Mouse (Mus musculus) hindbrain, postnatal 0 days (tissue): ENCODE measurements around the gene Gm21970. TPM values are rescaled to one million over a fixed set of nuclear protein-coding genes. Genes with fewer than 3 reads are reported as not detected.

Experiments
- ATAC-seq: fragments of 200-750 bp; cut with Nextera tagmentation; 2 replicates; pipeline ENCODE4 v1.8.0; 2017; ENCODE audit warnings: mild to moderate bottlenecking, moderate TSS enrichment, moderate library complexity
- DNase-seq: peaks from one replicate; pipeline ENCODE4 v3.0.0-alpha.2; 2015; ENCODE audit warnings: low spot score
- H3K27ac ChIP-seq: fragments of 300-500 bp; sonication (generic); 2 replicates; pipeline ENCODE4 v1.5.1; 2014; ENCODE audit warnings: mild to moderate bottlenecking
- H3K27me3 ChIP-seq: fragments of 300-500 bp; sonication (generic); 2 replicates; pipeline ENCODE4 v1.6.1; 2014; ENCODE audit warnings: low read length, mixed read lengths; ENCODE audit not compliant: insufficient read depth
- H3K36me3 ChIP-seq: fragments of 300-500 bp; sonication (generic); 2 replicates; pipeline ENCODE4 v1.6.1; 2014; ENCODE audit warnings: low read length, mixed read lengths; ENCODE audit not compliant: insufficient read depth
- H3K4me1 ChIP-seq: fragments of 300-500 bp; sonication (generic); 2 replicates; pipeline ENCODE4 v1.6.1; 2014; ENCODE audit warnings: antibody characterized with exemption, low read length, mixed read lengths; ENCODE audit not compliant: insufficient read depth
- H3K4me2 ChIP-seq: fragments of 300-500 bp; sonication (generic); 2 replicates; pipeline ENCODE4 v1.6.1; 2014; ENCODE audit warnings: low read depth, mild to moderate bottlenecking, low read length, moderate library complexity, mixed read lengths
- H3K4me3 ChIP-seq: fragments of 300-500 bp; sonication (generic); 2 replicates; pipeline ENCODE4 v1.5.1; 2014; ENCODE audit warnings: low read length
- H3K9ac ChIP-seq: fragments of 300-500 bp; sonication (generic); replicated peaks from 2 replicates; pipeline ENCODE4 v1.6.1; 2014; ENCODE audit warnings: mild to moderate bottlenecking, low read length, moderate library complexity, mixed read lengths
- H3K9me3 ChIP-seq: fragments of 300-500 bp; sonication (generic); 2 replicates; pipeline ENCODE4 v1.6.1; 2016; ENCODE audit warnings: low read length, mixed read lengths
- CTCF ChIP-seq: IDR thresholded peaks from 2 replicates; pipeline ENCODE4 v1.5.1; 2016; ENCODE audit warnings: antibody characterized with exemption, control low read depth, low read depth
- WGBS: fragments of 180-500 bp; shearing (Covaris S2); extraction: QIAGEN DNeasy Blood & Tissue Kit; methylation state at CpG from one replicate; pipeline ENCODE4 v1.1.7; 2014; 5-methylcytosine and 5-hydroxymethylcytosine counted together
- polyA plus RNA-seq: library from polyadenylated mRNA; unstranded; fragments of >200 nt; fragmentation: Nextera tagmentation; extraction: Ambion mirVana; gene quantifications from 2 replicates; pipeline ENCODE4 v1.2.1, GENCODE M21; 2015
- total RNA-seq: library from RNA; depleted of rRNA; stranded (reverse); fragments of >200 nt; gene quantifications from 2 replicates; pipeline ENCODE4 v1.2.3, GENCODE M21; 2014

Gm21970 gene
- total and polyA plus RNA-seq, 2 experiments from 2014 or later, result not detected

DNA sequence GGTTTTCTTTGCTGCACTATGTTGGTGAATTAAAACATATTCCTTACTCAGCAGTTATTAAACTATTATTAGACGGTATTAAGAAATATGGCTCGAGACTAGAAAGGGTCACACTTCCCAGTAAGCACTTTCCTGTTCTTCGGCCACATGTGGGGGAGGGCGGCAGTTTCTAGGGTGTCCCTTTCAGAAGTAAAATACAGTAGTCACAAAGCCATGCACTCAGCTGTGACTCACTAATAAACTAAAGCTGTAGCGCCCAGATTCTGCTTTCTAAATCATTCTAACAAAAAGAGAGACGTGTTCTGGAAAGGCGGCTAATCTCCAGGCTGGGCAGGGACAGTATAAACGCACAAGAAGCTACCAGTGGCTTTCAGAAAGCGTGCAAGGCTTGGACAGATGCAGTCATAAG lies 70.3 kb downstream of the Gm21970 start:
- Histone ChIP-seq H3K4me1 (peaks cover 17% of the 10 kb centered on the region; the same call in 1 of the 2 replicates), H3K4me3 (no peak overlapping the region), H3K9ac (no peak overlapping the region), H3K27me3 (no peaks in the 10 kb centered on the region), H3K9me3 (no peaks in the 10 kb centered on the region), H3K36me3 (no peaks in the 10 kb centered on the region), H3K27ac (no peak overlapping the region), H3K4me2 (no peak overlapping the region)
- no peak for TF ChIP-seq CTCF
- 55% methylated on average over 9 of the region's 9 CpGs for WGBS
- DNase-seq (no peak), ATAC-seq (no peak)

DNA sequence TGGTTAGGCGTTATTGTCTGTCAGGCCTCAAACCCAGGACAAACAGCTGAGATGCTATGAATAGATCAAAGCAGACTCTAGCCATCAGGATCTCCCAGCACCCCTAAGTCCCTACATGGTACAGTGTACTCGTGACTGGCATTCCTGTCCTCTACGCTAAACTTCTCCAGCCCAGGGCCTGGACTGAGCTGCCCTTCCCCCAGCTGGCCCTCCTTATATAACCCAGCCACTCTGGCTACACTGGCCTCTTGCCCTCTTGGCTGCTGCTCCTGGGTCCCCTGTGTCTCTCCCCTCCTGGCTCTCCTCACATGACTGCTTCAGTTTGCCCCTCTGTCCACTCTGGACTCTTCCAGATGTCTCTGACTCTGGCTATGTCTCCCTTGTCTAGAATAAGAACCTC lies 71.1 kb downstream of the Gm21970 start:
- Histone ChIP-seq H3K4me3 (no peak overlapping the region), H3K9ac (no peak overlapping the region), H3K4me2 (no peak overlapping the region), H3K9me3 (no peaks in the 10 kb centered on the region), H3K36me3 (no peaks in the 10 kb centered on the region), H3K27me3 (no peaks in the 10 kb centered on the region), H3K27ac (no peak overlapping the region), H3K4me1 (peaks cover 17% of the 10 kb centered on the region; the same call in 1 of the 2 replicates)
- no peak for TF ChIP-seq CTCF
- WGBS, result 76% methylated on average over 3 of the region's 3 CpGs
- ATAC-seq (no peak), DNase-seq (no peak)

GRCm38 (mm10) chr16:91463400-91463799 lies 71.9 kb downstream of the Gm21970 start:
- H3K4me3 ChIP-seq, result no peak overlapping the region
- no peak overlapping the region for H3K4me2 ChIP-seq
- H3K27me3 ChIP-seq, result no peaks in the 10 kb centered on the region
- 85% methylated on average over 2 of the region's 2 CpGs for WGBS
- ATAC-seq (no peak), DNase-seq (no peak)
- no peak overlapping the region for H3K9ac ChIP-seq
- H3K36me3 ChIP-seq, result no peaks in the 10 kb centered on the region; the same call in 1 of the 2 replicates
- peaks cover 17% of the 10 kb centered on the region; the same call in 1 of the 2 replicates for H3K4me1 ChIP-seq
- no peaks in the 10 kb centered on the region for H3K9me3 ChIP-seq
- TF ChIP-seq CTCF, result no peak
- H3K27ac ChIP-seq, result no peak overlapping the region

DNA sequence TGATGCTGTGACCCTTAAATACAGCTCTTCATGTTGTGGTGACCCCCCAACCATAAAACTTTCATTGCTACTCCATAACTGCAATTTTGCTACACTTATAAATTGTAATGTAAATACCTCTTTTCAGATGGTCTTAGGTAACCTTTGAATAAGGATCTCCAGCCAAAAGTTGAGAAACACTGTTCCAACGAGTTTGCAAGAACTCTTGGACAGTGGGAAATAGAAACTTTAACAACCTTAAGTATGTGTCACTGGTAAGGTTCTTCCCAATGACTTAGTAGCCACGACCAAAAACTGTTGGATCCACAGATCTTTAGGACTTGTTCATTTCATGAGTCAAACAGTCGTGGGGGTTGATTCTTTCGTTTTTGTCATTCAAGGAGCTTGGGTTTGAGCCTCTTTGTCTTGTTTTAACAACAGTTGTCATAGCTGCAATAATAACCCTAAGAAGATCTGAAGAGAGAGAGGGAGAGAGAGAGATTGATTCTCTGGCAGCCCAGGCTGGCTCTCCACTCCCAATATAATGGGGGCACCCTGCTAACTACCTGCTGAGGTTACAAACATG lies 72.4 kb downstream of the Gm21970 start:
- H3K4me2 ChIP-seq, result peak overlapping the region; percentile 62
- no peaks in the 10 kb centered on the region for H3K9me3 ChIP-seq
- peaks cover 17% of the 10 kb centered on the region; the same call in 1 of the 2 replicates for H3K4me1 ChIP-seq
- 83% methylated on average over 4 of the region's 4 CpGs for whole genome bisulfite sequencing
- H3K27ac ChIP-seq, result peak overlapping the region; percentile 82; the same call in 1 of the 2 replicates
- H3K4me3 ChIP-seq, result peak overlapping the region; percentile 47
- no peaks in the 10 kb centered on the region; the same call in 1 of the 2 replicates for H3K36me3 ChIP-seq
- peak overlapping the region; percentile 51 for H3K9ac ChIP-seq
- TF ChIP-seq CTCF, result no peak
- no peaks in the 10 kb centered on the region for H3K27me3 ChIP-seq
- no peak for DNase-seq
- no peak for ATAC-seq

- Histone ChIP-seq H3K4me3 (peak overlapping the region; percentile 47), H3K9ac (peak overlapping the region; percentile 51), H3K9me3 (no peaks in the 10 kb centered on the region), H3K27me3 (no peaks in the 10 kb centered on the region), H3K27ac (peak overlapping the region; percentile 82), H3K4me1 (peaks cover 17% of the 10 kb centered on the region; the same call in 1 of the 2 replicates), H3K4me2 (peak overlapping the region; percentile 62), H3K36me3 (no peaks in the 10 kb centered on the region; the same call in 1 of the 2 replicates)
- ATAC-seq (peak; percentile 98), DNase-seq (peak; percentile 93)
- WGBS, result 2% methylated on average over 44 of the region's 44 CpGs
- TF ChIP-seq CTCF, result no peak
Observed at GRCm38 (mm10) chr16:91464594-91465504, 73.3 kb downstream of the Gm21970 start.

GRCm38 (mm10) chr16:91465505-91466240 lies 74.2 kb downstream of the Gm21970 start:
- DNase-seq (no peak), ATAC-seq (no peak)
- Histone ChIP-seq H3K4me3 (peak overlapping the region; percentile 47), H3K4me1 (peaks cover 17% of the 10 kb centered on the region; the same call in 1 of the 2 replicates), H3K9me3 (no peaks in the 10 kb centered on the region), H3K9ac (peak overlapping the region; percentile 51; the same call in 1 of the 2 replicates), H3K27ac (peak overlapping the region; percentile 82; the same call in 1 of the 2 replicates), H3K27me3 (no peaks in the 10 kb centered on the region), H3K36me3 (no peaks in the 10 kb centered on the region; the same call in 1 of the 2 replicates), H3K4me2 (peak overlapping the region; percentile 62)
- TF ChIP-seq CTCF, result no peak
- 45% methylated on average over 13 of the region's 13 CpGs for WGBS
